Mouse (Mus musculus) spleen, adult 2 months (tissue): ENCODE results near the gene Gm5134.
A peak's percentile ranks its signal among the peaks of the same experiment; 100 is the strongest.

Source experiments
- CTCF ChIP-seq: fragments of 200-500 bp; IDR thresholded peaks from 2 replicates; pipeline ENCODE4 v1.5.1; 2011; ENCODE audit warnings: mild to moderate bottlenecking, inconsistent platforms; ENCODE audit not compliant: insufficient read depth, insufficient read length, insufficient replicate concordance; ENCODE audit errors: extremely low read depth
- POLR2A ChIP-seq: fragments of 200-500 bp; IDR thresholded peaks from 2 replicates; pipeline ENCODE4 v1.6.1; 2011; ENCODE audit warnings: low read depth, low read length, inconsistent platforms

DNA sequence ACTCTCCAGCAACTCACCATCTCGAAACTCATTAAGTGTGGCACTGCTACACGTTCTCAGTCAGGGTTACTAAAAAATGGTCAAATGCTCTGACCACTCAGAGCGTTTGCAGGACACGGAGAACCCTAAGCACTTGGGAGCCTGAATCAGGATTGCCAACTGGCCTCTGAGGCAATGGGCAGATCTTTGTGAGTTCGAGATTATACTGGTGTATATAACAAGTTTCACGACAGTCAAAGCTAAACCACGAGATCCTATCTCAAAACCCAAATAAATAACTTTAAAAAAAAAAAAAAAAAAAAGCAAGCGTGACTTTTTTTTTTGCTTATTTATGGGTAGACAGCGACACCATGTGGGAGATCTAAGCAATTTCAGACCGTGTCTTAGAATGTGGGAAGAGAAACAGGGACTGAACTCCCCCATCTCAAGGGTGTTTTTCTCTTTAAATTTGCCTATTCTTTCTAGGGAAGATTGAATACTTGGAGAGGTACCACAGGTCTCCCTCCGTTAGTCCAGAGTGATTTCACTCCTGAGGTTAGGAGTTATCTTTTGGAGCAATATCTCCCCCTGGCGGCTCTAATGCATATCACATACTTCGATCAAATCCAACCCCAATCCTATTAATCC lies 2.8 kb upstream of the Gm5134 start:
- peak; percentile 13; the same call in 1 of the 2 replicates for TF ChIP-seq CTCF
- no peak for TF ChIP-seq POLR2A
